Mouse (Mus musculus) cerebellum, adult 9-10 months (tissue): ENCODE results near the gene Csnk1g2.
A peak's percentile ranks its signal among the peaks of the same experiment; 100 is the strongest.

Experiments used
- DNase-seq: peaks from one replicate; pipeline ENCODE4 v3.0.0; 2022

The Csnk1g2 gene

GRCm38 (mm10) chr10:80683647-80684046 lies 61.0 kb downstream of the Csnk1g2 start:
- no peak for DNase-seq

GRCm38 (mm10) chr10:80684214-80684613 lies 61.6 kb downstream of the Csnk1g2 start:
- no peak for DNase-seq

- DNase-seq, result no peak
Observed at GRCm38 (mm10) chr10:80684984-80685383, 62.3 kb downstream of the Csnk1g2 start.

- no peak for DNase-seq
Observed at GRCm38 (mm10) chr10:80686617-80687016, 64.0 kb downstream of the Csnk1g2 start.

GRCm38 (mm10) chr10:80687850-80688249 lies 65.2 kb downstream of the Csnk1g2 start:
- peak; percentile 80 for DNase-seq
